Mouse (Mus musculus) stomach, postnatal 0 days (tissue): Measurements from ENCODE around the gene L3hypdh. TPM values are rescaled to one million over a fixed set of nuclear protein-coding genes. Genes with fewer than 3 reads are reported as not detected.
A peak's percentile ranks its signal among the peaks of the same experiment; 100 is the strongest.

ENCODE experiments used
- ATAC-seq: fragments of 200-750 bp; cut with Nextera tagmentation; 2 replicates; pipeline ENCODE4 v1.8.0; 2017; ENCODE audit not compliant: low FRiP score, low TSS enrichment
- DNase-seq: peaks from one replicate; pipeline ENCODE4 v3.0.0-alpha.2; 2016; ENCODE audit warnings: low spot score
- H3K27ac ChIP-seq: fragments of 300-500 bp; sonication (generic); replicated peaks from 2 replicates; pipeline ENCODE4 v1.5.1; 2014; ENCODE audit warnings: mild to moderate bottlenecking, control low read depth
- H3K27me3 ChIP-seq: fragments of 300-500 bp; sonication (generic); 2 replicates; pipeline ENCODE4 v1.6.1; 2014; ENCODE audit warnings: low read length; ENCODE audit not compliant: control insufficient read depth, insufficient read depth
- H3K36me3 ChIP-seq: fragments of 300-500 bp; sonication (generic); 2 replicates; pipeline ENCODE4 v1.6.1; 2014; ENCODE audit warnings: low read length, mixed read lengths; ENCODE audit not compliant: control insufficient read depth, insufficient read depth
- H3K4me1 ChIP-seq: fragments of 300-500 bp; sonication (generic); replicated peaks from 2 replicates; pipeline ENCODE4 v1.6.1; 2014; ENCODE audit warnings: antibody characterized with exemption; ENCODE audit not compliant: control insufficient read depth, insufficient read depth
- H3K4me2 ChIP-seq: fragments of 300-500 bp; sonication (generic); replicated peaks from 2 replicates; pipeline ENCODE4 v1.6.1; 2014; ENCODE audit warnings: low read depth, mild to moderate bottlenecking, control low read depth, moderate library complexity
- H3K4me3 ChIP-seq: fragments of 300-500 bp; sonication (generic); 2 replicates; pipeline ENCODE4 v1.5.1; 2014; ENCODE audit warnings: low read depth, low read length, control low read depth
- H3K9ac ChIP-seq: fragments of 300-500 bp; sonication (generic); 2 replicates; pipeline ENCODE4 v1.6.1; 2014; ENCODE audit warnings: mild to moderate bottlenecking, low read length, control low read depth, mixed read lengths
- H3K9me3 ChIP-seq: fragments of 300-500 bp; sonication (generic); 2 replicates; pipeline ENCODE4 v1.6.1; 2016; ENCODE audit warnings: low read length; ENCODE audit not compliant: control insufficient read depth
- CTCF ChIP-seq: IDR thresholded peaks from 2 replicates; pipeline ENCODE4 v1.5.1; 2016; ENCODE audit warnings: antibody characterized with exemption, low read depth, mild to moderate bottlenecking, moderate library complexity
- EP300 ChIP-seq: optimal IDR thresholded peaks from 2 replicates; pipeline ENCODE3; 2016; ENCODE audit warnings: antibody characterized with exemption
- WGBS: fragments of 180-500 bp; shearing (Covaris S2); extraction: QIAGEN DNeasy Blood & Tissue Kit; methylation state at CpG from one replicate; pipeline ENCODE4 v1.1.7; 2014; 5-methylcytosine and 5-hydroxymethylcytosine counted together
- polyA plus RNA-seq: library from polyadenylated mRNA; unstranded; fragments of >200 nt; fragmentation: Nextera tagmentation; extraction: Ambion mirVana; gene quantifications from 2 replicates; pipeline ENCODE4 v1.2.1, GENCODE M21; 2015

Gene L3hypdh
- polyA plus RNA-seq, 1 experiment from 2014 or later: 8.7 TPM

DNA sequence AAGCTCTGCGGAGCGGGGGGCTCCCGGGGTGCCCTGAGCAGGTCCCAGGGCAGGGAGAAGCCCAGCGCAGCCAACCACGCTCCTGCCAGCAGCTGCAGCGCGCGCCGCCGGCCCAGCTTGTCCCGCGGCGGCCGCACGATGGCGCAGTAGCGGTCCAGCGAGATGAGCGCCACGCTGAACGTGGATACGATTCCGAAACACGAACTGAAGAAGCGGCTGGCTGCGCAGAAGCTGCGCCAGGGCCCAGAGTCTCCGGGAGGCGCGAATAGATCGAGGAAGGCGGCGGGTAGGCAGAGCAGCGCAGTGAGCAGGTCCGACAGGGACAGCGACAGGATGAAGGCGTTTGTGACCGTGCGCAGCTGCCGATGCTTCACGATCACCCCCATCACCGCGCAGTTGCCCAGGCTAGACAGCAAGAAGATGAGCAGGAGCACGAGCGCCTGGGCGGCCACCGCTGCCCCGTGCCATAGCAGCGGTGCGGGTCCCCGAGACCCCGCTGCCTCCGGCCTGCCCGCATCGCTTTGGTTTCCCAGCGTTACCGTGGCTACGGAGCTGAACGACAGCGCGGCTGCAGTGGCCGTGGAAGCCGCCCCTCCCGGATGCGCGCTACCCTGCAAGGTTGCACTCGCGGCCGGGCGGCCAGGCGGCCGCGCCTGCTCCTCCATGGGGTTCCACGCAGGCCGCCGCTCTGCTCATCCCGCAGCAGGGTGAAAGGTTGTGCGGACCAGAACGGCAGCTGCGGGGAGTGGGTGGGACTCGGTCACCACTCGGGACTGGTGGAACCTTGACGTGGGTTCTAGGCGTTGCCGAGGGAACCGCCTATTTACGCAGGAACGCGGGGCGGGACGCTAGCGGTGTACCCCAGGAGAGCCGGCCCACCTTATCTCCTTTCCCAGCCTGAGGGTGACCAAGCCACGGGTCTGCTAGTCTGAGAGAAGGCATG lies 14.6 kb downstream of the L3hypdh start, which contains the start of gene Gpr135:
Gene Gpr135, minus strand, starts transcription at position 799 of the 943 bp plus-strand sequence.
- Histone ChIP-seq H3K9ac (peak within 1 kb of the TSS; percentile 59), H3K27ac (0 out of 2 replicates have a peak within 1 kb of the TSS, but pooled peaks have one; percentile 4), H3K4me1 (0 out of 2 replicates have a peak, but pooled peaks cover 2% of the 10 kb centered on the region), H3K4me3 (peak within 1 kb of the TSS; percentile 60), H3K9me3 (no peaks in the 10 kb centered on the region), H3K36me3 (no peaks in the 10 kb centered on the region), H3K27me3 (peaks cover 4% of the 10 kb centered on the region; the same call in 1 of the 2 replicates), H3K4me2 (peak within 1 kb of the TSS; percentile 96)
- under 1% methylated on average over 91 of the region's 94 CpGs for WGBS
- DNase-seq: peak; percentile 84
- ATAC-seq: peak; percentile 86
- TF ChIP-seq CTCF (peak; percentile 88), EP300 (no peak)

DNA sequence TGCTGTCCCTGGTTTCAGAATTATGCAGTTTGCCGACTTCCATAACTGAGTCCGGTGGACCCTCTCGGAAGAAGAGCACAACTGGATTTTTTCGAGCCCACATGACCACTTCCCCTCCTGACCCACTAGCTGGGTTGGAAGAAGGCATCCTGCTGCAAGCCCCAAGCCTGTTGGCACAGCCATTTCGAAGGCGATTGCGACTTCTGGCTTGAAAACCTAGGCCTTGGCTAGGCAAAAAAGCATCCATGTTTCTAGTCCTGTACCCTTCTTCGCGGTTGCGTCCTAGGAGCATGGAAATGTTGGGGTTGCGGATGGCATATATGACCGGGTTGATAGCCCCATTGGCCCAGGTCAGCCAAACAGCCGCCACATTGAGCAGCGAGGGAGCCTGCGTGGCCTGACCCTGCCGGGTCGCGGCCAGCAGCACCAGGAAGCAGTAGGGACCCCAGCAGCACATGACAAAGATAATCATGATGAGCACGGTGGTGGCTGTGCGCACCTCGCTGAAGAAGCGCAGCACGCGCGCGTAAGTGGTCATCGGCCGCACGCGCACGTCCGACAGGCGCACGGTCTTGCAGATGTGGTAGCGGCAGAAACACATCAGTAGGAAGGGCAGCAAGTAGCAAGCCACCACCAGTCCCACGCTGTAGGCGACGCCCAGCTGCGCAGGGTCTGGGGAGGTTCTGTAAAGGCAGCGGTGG lies 15.5 kb downstream of the L3hypdh start:
- H3K9ac ChIP-seq: peak overlapping the region; percentile 59; the same call in 1 of the 2 replicates
- 0 out of 2 replicates have a peak, but pooled peaks cover 2% of the 10 kb centered on the region for H3K4me1 ChIP-seq
- H3K36me3 ChIP-seq: no peaks in the 10 kb centered on the region
- 11% methylated on average over 40 of the region's 40 CpGs for WGBS
- peak overlapping the region; percentile 96 for H3K4me2 ChIP-seq
- TF ChIP-seq CTCF (no peak), EP300 (no peak)
- no peak overlapping the region for H3K27ac ChIP-seq
- ATAC-seq (no peak), DNase-seq (no peak)
- no peaks in the 10 kb centered on the region for H3K9me3 ChIP-seq
- peak overlapping the region; percentile 60 for H3K4me3 ChIP-seq
- peaks cover 4% of the 10 kb centered on the region; the same call in 1 of the 2 replicates for H3K27me3 ChIP-seq

DNA sequence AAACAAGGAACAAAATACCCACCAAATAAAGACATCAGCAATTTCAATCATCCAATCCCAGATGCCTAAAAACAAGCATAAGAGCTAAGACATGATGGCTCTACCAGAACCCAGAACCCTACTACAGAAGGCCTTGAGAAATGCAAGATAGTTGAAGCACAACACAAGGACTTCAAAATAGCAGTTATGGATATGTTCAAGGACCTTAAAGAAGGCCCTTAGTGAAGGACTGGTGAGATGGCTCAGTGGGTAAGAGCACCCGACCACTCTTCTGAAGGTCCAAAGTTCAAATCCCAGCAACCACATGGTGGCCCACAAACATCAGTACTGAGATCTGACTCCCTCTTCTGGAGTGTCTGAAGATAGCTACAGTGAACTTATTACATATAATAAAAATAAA lies 27.5 kb downstream of the L3hypdh start:
- ATAC-seq (no peak), DNase-seq (no peak)
- H3K9me3 ChIP-seq: no peaks in the 10 kb centered on the region
- no peaks in the 10 kb centered on the region for H3K4me1 ChIP-seq
- TF ChIP-seq EP300 (no peak), CTCF (no peak)
- H3K4me3 ChIP-seq: no peak overlapping the region
- H3K27ac ChIP-seq: no peak overlapping the region
- no peaks in the 10 kb centered on the region for H3K27me3 ChIP-seq
- H3K9ac ChIP-seq: no peak overlapping the region
- WGBS: 91% methylated on average over 1 of the region's 1 CpGs
- no peaks in the 10 kb centered on the region for H3K36me3 ChIP-seq
- no peak overlapping the region for H3K4me2 ChIP-seq

DNA sequence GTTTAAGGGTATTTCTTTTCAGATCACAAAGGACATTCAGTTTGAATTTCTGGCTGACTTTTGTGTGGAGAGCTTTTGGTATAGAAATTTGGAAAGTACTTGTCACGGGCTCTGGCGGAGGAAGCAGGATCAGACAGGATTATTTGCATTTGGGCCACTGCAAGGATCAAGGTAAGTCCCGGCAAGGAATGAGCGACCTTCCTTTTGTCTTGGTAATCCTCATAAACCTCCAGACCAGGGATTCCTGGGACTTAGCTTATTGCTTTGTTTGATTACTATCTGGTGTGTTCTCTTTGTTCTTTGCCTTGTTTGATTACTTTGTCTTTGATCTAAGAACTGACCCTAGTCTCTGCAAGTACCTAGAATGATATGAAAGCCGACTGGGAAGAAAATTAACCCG lies 31.4 kb downstream of the L3hypdh start:
- no peak for DNase-seq
- H3K36me3 ChIP-seq: no peaks in the 10 kb centered on the region
- TF ChIP-seq CTCF (no peak), EP300 (no peak)
- H3K4me2 ChIP-seq: no peak overlapping the region
- no peak overlapping the region for H3K4me3 ChIP-seq
- no peaks in the 10 kb centered on the region for H3K4me1 ChIP-seq
- 38% methylated on average over 6 of the region's 6 CpGs for WGBS
- no peaks in the 10 kb centered on the region for H3K27me3 ChIP-seq
- no peak overlapping the region for H3K27ac ChIP-seq
- ATAC-seq: no peak
- H3K9ac ChIP-seq: no peak overlapping the region
- no peaks in the 10 kb centered on the region for H3K9me3 ChIP-seq

DNA sequence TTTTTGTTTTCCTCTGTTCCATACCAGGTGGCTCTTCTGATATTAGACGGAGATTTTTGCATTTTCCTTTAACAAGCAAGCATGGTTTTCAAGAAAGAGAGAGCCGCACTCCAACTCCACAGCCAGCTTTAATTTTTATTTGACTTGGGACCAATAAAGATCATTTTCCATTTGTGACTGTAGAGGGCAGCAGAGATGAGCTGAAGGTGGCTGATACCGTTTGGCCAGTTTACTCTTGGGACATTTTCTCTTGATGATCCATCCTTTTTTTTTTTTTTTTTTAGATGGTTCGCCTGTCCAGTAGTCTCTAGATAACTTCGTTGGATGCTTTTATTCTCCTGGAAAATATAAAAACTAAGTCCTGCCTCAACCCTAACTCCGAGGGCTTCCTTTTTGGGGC lies 31.9 kb downstream of the L3hypdh start:
- no peaks in the 10 kb centered on the region for H3K27me3 ChIP-seq
- no peak for DNase-seq

More for the DNA sequence above, 31.9 kb downstream of the L3hypdh start:
- no peaks in the 10 kb centered on the region for H3K36me3 ChIP-seq
- no peak overlapping the region for H3K27ac ChIP-seq
- H3K4me2 ChIP-seq: no peak overlapping the region
- WGBS: 39% methylated on average over 6 of the region's 6 CpGs
- H3K9me3 ChIP-seq: no peaks in the 10 kb centered on the region
- no peak for ATAC-seq
- TF ChIP-seq EP300: no peak
- TF ChIP-seq CTCF: peak; percentile 76
- no peaks in the 10 kb centered on the region for H3K4me1 ChIP-seq
- no peak overlapping the region for H3K9ac ChIP-seq
- H3K4me3 ChIP-seq: no peak overlapping the region
